Mouse (Mus musculus) embryonic fibroblast, embryonic 13.5 days (primary cell): ENCODE results near the gene Gm12394.

Experiments
- CTCF ChIP-seq: IDR thresholded peaks from 2 replicates; pipeline ENCODE4 v1.5.1; 2011; ENCODE audit warnings: mild to moderate bottlenecking, control low read depth, low read length, moderate library complexity, borderline replicate concordance; ENCODE audit not compliant: insufficient read depth
- POLR2A ChIP-seq: IDR thresholded peaks from 2 replicates; pipeline ENCODE4 v1.6.1; 2011; ENCODE audit warnings: low read depth, mild to moderate bottlenecking, control low read depth, low read length, moderate library complexity

DNA sequence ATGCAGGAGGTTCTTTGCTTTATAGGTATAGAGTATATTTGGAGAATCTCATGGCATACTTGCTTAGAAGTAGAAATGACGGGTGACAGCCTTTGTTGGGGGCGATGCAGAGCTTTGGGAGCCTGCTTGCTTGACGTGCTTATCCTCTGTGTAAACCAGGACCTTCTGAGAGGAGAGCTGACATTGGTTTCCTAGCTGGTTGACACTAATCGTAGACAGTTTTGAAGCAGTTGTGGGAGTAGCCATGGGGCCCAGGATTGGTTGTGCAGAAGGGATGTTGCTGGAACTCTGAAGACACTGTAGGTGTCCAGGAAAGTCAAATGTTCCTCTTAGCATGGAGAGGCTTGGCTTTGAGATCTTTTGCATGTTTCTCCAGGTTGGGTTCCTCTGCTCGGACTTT lies 11.6 kb upstream of the Gm12394 start:
- TF ChIP-seq CTCF (no peak), POLR2A (no peak)
